Mouse (Mus musculus) thymus, postnatal 10 days (tissue): Measurements from ENCODE around the gene Gatad2b.
"Not testable (repeated sequence)": the region's sequence is repeated elsewhere in the genome, so short reads cannot be mapped to it uniquely, and the experiment has no call there.

Experiments
- DNase-seq, 2 experiments: peaks; one replicate each; pipeline ENCODE4 v3.0.0; 2021; ENCODE audit warnings: low spot score in 2 of 2

The Gatad2b gene

GRCm38 (mm10) chr3:90265932-90266741 is 26.8 kb upstream of the Gatad2b start:
- peak; percentile 46 to 52 for DNase-seq

GRCm38 (mm10) chr3:90266901-90267775 is 25.8 kb upstream of the Gatad2b start:
- DNase-seq = peak; percentile 32 to 35

- DNase-seq = no peak
Measured at GRCm38 (mm10) chr3:90268190-90268589, 24.8 kb upstream of the Gatad2b start.

GRCm38 (mm10) chr3:90268971-90269370 is 24.0 kb upstream of the Gatad2b start:
- DNase-seq = no peak

GRCm38 (mm10) chr3:90270784-90271183 is 22.2 kb upstream of the Gatad2b start:
- no peak for DNase-seq

- no peak for DNase-seq
Measured at GRCm38 (mm10) chr3:90272170-90272569, 20.8 kb upstream of the Gatad2b start.

- DNase-seq = no peak
Measured at GRCm38 (mm10) chr3:90273855-90274254, 19.1 kb upstream of the Gatad2b start.

GRCm38 (mm10) chr3:90275286-90275685 is 17.7 kb upstream of the Gatad2b start:
- DNase-seq = no peak

GRCm38 (mm10) chr3:90276858-90277257 is 16.1 kb upstream of the Gatad2b start:
- DNase-seq = no peak

- no peak for DNase-seq
Measured at GRCm38 (mm10) chr3:90277793-90278192, 15.2 kb upstream of the Gatad2b start.

GRCm38 (mm10) chr3:90278211-90278610 is 14.8 kb upstream of the Gatad2b start:
- no peak for DNase-seq

GRCm38 (mm10) chr3:90279216-90279615 is 13.8 kb upstream of the Gatad2b start:
- DNase-seq = no peak

GRCm38 (mm10) chr3:90279743-90280142 is 13.2 kb upstream of the Gatad2b start:
- DNase-seq = no peak

GRCm38 (mm10) chr3:90280708-90281107 is 12.3 kb upstream of the Gatad2b start:
- no peak for DNase-seq

- no peak for DNase-seq
Measured at GRCm38 (mm10) chr3:90284150-90284549, 8.8 kb upstream of the Gatad2b start.

GRCm38 (mm10) chr3:90289403-90289802 is 3.6 kb upstream of the Gatad2b start:
- not testable (repeated sequence) for DNase-seq

- no peak for DNase-seq
Measured at GRCm38 (mm10) chr3:90290602-90291001, 2.4 kb upstream of the Gatad2b start.

- no peak for DNase-seq
Measured at GRCm38 (mm10) chr3:90291982-90292344, 1.0 kb upstream of the Gatad2b start.

- peak; percentile 64 to 85 for DNase-seq
Measured at GRCm38 (mm10) chr3:90293352-90294063, 530 bp downstream of the Gatad2b start.

GRCm38 (mm10) chr3:90294064-90294440 is 1.1 kb downstream of the Gatad2b start:
- DNase-seq = no peak

- DNase-seq = no peak
Measured at GRCm38 (mm10) chr3:90294651-90295050, 1.7 kb downstream of the Gatad2b start.

- DNase-seq = no peak
Measured at GRCm38 (mm10) chr3:90305801-90306200, 12.8 kb downstream of the Gatad2b start.
